Mouse (Mus musculus): Measurements from ENCODE around the gene Lce1c. TPM values are rescaled to one million over a fixed set of nuclear protein-coding genes. Genes with fewer than 3 reads are reported as not detected.
"Not testable (repeated sequence)": the region's sequence is repeated elsewhere in the genome, so short reads cannot be mapped to it uniquely, and the experiment has no call there.

Lce1c gene
- total RNA-seq (2021): not detected
- long read RNA-seq, experiment 1: 0 reads
- long read RNA-seq, experiment 2: 0 reads

- no peak for DNase-seq (ENCODE audit: low spot score)
Observed at GRCm38 (mm10) chr3:92678947-92679346, at the start of gene Lce1c. TSS of gene Lce1c (plus strand) at chr3:92679247.

- DNase-seq (ENCODE audit: low spot score): no peak
Observed at GRCm38 (mm10) chr3:92637745-92638652, 41.0 kb upstream of the Lce1c start.

GRCm38 (mm10) chr3:92638653-92638991 lies 40.4 kb upstream of the Lce1c start:
- DNase-seq (ENCODE audit: low spot score): no peak

- DNase-seq (ENCODE audit: low spot score): no peak
Observed at GRCm38 (mm10) chr3:92639854-92640253, 39.2 kb upstream of the Lce1c start.

GRCm38 (mm10) chr3:92648207-92648606 lies 30.8 kb upstream of the Lce1c start, which contains the start of gene Lce1a1:
TSS of gene Lce1a1 (minus strand) at chr3:92648307.
- no peak for DNase-seq (ENCODE audit: low spot score)

- no peak for DNase-seq (ENCODE audit: low spot score)
Observed at GRCm38 (mm10) chr3:92656826-92657225, 22.2 kb upstream of the Lce1c start, which contains the start of gene Lce1b. TSS of gene Lce1b (minus strand) at chr3:92656926.

- DNase-seq (ENCODE audit: low spot score): no peak
Observed at GRCm38 (mm10) chr3:92670215-92670614, 8.8 kb upstream of the Lce1c start, which contains the start of gene Lce1a2. TSS of gene Lce1a2 (minus strand) at chr3:92670315.

GRCm38 (mm10) chr3:92687110-92687509 lies 8.1 kb downstream of the Lce1c start, which contains the start of gene Lce1d:
TSS of gene Lce1d (minus strand) at chr3:92687210.
- no peak for DNase-seq (ENCODE audit: low spot score)

- DNase-seq (ENCODE audit: low spot score): not testable (repeated sequence)
Observed at GRCm38 (mm10) chr3:92689154-92689553, 10.1 kb downstream of the Lce1c start.

- no peak for DNase-seq (ENCODE audit: low spot score)
Observed at GRCm38 (mm10) chr3:92691688-92692087, 12.6 kb downstream of the Lce1c start.

- DNase-seq (ENCODE audit: low spot score): no peak
Observed at GRCm38 (mm10) chr3:92694613-92695012, 15.6 kb downstream of the Lce1c start.

- DNase-seq (ENCODE audit: low spot score): no peak
Observed at GRCm38 (mm10) chr3:92708974-92709373, 29.9 kb downstream of the Lce1c start, which contains the start of gene Lce1e. TSS of gene Lce1e (minus strand) at chr3:92709074.

GRCm38 (mm10) chr3:92715122-92715521 lies 36.1 kb downstream of the Lce1c start:
- DNase-seq (ENCODE audit: low spot score): no peak

- no peak for DNase-seq (ENCODE audit: low spot score)
Observed at GRCm38 (mm10) chr3:92720250-92720649, 41.2 kb downstream of the Lce1c start, which contains the start of gene Lce1f. TSS of gene Lce1f (minus strand) at chr3:92720350.

- no peak for DNase-seq (ENCODE audit: low spot score)
Observed at GRCm38 (mm10) chr3:92722631-92723030, 43.6 kb downstream of the Lce1c start.

Other genes with a start within 250 kb of the Lce1c start
- gene Gm9774, start 249.8 kb upstream of the Lce1c start, total RNA-seq (2021): 1 to 10 TPM; 4.9 to 5.4 TPM
- not detected for gene Sprr2k, start 246.7 kb upstream of the Lce1c start, total RNA-seq (2021)
- gene Sprr1b, start 240.5 kb upstream of the Lce1c start, total RNA-seq (2021): not detected
- gene Sprr3, start 220.5 kb upstream of the Lce1c start, total RNA-seq (2021): not detected
- not detected for gene Sprr1a, start 193.4 kb upstream of the Lce1c start, total RNA-seq (2021)
- not detected for gene Sprr4, start 178.8 kb upstream of the Lce1c start, total RNA-seq (2021)
- not detected for gene 2310046K23Rik, start 144.7 kb upstream of the Lce1c start, total RNA-seq (2021)
- gene Ivl, start 105.5 kb upstream of the Lce1c start, total RNA-seq (2021): not detected
- not detected for gene Smcp, start 90.2 kb upstream of the Lce1c start, total RNA-seq (2021)
- gene 2210017I01Rik, start 71.8 kb upstream of the Lce1c start, total RNA-seq (2021): not detected
- gene Lce6a, start 57.6 kb upstream of the Lce1c start, total RNA-seq (2021): not detected
- gene Lce1a1, start 30.9 kb upstream of the Lce1c start, total RNA-seq (2021): not detected
- not detected for gene Lce1b, start 22.3 kb upstream of the Lce1c start, total RNA-seq (2021)
- not detected for gene Lce1a2, start 8.9 kb upstream of the Lce1c start, total RNA-seq (2021)
- gene Lce1d, start 8.0 kb downstream of the Lce1c start, total RNA-seq (2021): not detected
- not detected for gene Lce1e, start 29.8 kb downstream of the Lce1c start, total RNA-seq (2021)
- gene Lce1f, start 41.1 kb downstream of the Lce1c start, total RNA-seq (2021): not detected
- gene Gm38119, start 59.8 kb downstream of the Lce1c start, total RNA-seq (2021): not detected
- not detected for gene Lce1g, start 73.1 kb downstream of the Lce1c start, total RNA-seq (2021)
- not detected for gene Lce1h, start 85.8 kb downstream of the Lce1c start, total RNA-seq (2021)
- not detected for gene Lce1i, start 99.7 kb downstream of the Lce1c start, total RNA-seq (2021)
- gene Lce1j, start 111.3 kb downstream of the Lce1c start, total RNA-seq (2021): not detected
- gene Lce1k, start 128.6 kb downstream of the Lce1c start, total RNA-seq (2021): not detected
- not detected for gene Kprp, start 148.0 kb downstream of the Lce1c start, total RNA-seq (2021)
- not detected for gene Lce1l, start 172.0 kb downstream of the Lce1c start, total RNA-seq (2021)
- not detected for gene 2310050C09Rik, start 191.0 kb downstream of the Lce1c start, total RNA-seq (2021)
- gene Lce3a, start 247.0 kb downstream of the Lce1c start, total RNA-seq (2021): not detected